Mouse (Mus musculus) hindlimb bud, embryonic 11.5 days (tissue): Measurements from ENCODE around the gene Gckr.

Experiments used
- DNase-seq: peaks from one replicate; pipeline ENCODE4 v3.0.0-alpha.2; 2012; ENCODE audit warnings: low read depth, low spot score; ENCODE audit errors: extremely low spot score

Gckr gene

DNA sequence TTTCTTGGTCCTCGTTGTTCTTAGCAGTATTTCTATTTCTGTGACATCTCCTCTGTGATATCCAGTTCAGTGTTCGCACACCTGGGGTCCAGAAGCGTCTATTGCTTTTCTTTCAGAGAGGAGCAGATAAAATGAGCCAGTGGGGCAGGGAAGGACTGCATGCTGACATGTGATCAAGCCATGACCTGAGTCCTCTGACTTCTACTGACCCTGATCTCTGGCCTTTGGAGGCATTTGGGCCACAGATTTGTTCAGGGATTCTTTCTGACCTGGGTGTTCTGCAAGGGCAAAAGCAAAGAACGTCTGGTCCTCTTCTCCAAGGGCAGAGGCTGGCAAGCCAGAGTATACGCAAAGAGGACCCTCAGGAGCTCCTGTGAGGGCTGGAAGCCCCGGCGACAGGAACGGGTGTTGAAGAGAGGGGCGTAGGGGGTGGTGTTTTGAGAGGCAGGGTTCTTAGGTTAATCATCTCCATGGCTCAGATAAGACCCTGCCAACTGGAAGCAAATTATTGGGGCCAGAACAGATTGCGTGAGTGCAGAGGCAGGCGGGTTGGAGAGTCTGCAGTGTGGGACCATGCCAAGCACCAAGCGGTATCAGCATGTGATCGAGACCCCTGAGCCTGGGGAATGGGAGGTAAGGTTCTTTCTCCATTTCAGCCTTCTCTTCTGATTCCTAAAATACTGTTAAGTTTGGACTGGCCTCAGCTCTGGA, at the start of gene Gckr:
TSS of gene Gckr (plus strand) at position 397 of the 711 bp plus-strand sequence.
- no peak for DNase-seq

- no peak for DNase-seq
These were observed 46.5 kb upstream of the Gckr start for GRCm38 (mm10) chr5:31250716-31251115.

DNA sequence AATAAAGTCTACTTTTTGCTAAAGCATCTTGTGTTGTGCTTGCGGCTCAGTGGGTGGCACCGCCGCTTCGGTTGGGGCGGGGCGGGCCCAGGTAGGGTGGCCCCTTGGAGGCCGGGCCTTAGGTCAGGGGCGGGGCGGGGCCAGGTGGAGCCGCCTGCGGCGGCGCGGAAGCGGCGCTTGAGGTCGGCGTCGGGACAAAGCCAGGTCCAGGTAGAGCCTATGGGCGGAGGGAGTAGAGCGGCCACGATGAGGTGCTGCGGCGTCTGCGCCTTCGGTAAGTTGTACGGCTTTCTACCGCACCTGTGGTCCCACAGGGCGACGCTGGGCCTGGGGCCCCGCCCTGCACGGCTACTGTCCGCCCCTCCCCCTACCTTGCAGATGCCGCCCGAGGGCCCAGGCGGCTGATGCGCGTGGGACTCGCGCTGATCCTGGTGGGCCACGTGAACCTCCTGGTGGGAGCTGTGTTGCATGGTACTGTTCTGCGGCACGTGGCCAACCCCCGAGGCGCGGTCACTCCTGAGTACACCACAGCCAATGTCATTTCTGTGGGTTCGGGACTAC, 45.6 kb upstream of the Gckr start, which contains the start of gene Krtcap3:
TSS of gene Krtcap3 (plus strand) at position 151 of the 561 bp plus-strand sequence.
- no peak for DNase-seq

- no peak for DNase-seq
These were observed 45.1 kb upstream of the Gckr start for GRCm38 (mm10) chr5:31252151-31252550.

GRCm38 (mm10) chr5:31252795-31253545, 44.3 kb upstream of the Gckr start:
- no peak for DNase-seq

GRCm38 (mm10) chr5:31253806-31254205, 43.4 kb upstream of the Gckr start:
- DNase-seq: no peak

- no peak for DNase-seq
These were observed 42.8 kb upstream of the Gckr start for GRCm38 (mm10) chr5:31254452-31254851.

- no peak for DNase-seq
These were observed 42.3 kb upstream of the Gckr start for GRCm38 (mm10) chr5:31254901-31255300.

- no peak for DNase-seq
These were observed 41.9 kb upstream of the Gckr start for GRCm38 (mm10) chr5:31255381-31255780.

- DNase-seq: no peak
These were observed 41.3 kb upstream of the Gckr start for GRCm38 (mm10) chr5:31255971-31256370.

DNA sequence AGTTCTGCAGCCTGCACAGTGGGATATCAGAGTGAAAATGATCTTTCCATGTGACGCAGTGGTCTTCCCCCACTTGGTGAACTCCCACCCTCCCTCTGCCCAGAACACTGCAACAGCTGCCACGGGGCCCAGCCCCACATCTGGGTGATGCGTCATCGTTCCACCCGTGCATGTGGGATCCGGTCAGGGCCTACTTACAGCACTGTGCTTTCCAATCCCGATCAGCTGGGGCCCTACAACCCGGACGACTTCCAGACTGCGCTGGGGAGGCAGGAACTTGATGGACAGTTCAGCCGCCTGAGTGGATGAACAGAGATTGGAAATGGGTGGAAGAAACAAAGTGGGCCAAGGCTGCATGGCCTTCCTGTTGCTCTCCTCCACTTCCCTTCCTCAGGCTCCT, 39.6 kb upstream of the Gckr start:
- no peak for DNase-seq

DNA sequence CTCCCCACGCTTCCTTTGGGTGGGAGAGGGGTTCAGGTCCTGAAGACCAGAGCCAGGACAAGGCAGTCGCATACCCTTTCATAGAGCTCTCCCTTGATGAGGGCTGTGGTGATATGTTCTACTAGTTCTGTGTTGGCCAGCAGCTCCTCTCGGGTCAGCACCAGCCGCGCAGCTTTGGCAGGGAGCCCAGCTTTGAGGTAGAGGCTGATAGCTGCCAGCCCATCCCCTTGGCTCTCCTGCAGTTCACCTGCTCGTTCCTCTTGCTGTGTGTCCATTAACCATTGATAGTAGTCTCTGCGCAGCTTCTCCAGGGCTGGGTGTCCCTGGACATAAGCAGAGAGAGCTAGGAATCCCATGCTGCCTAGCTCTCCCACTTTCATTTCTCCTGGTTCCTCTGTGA, 31.1 kb upstream of the Gckr start:
- no peak for DNase-seq

- no peak for DNase-seq
These were observed 29.6 kb upstream of the Gckr start for GRCm38 (mm10) chr5:31267686-31268085.

GRCm38 (mm10) chr5:31273018-31273417, 24.2 kb upstream of the Gckr start:
- DNase-seq: no peak

- DNase-seq: no peak
These were observed 17.8 kb upstream of the Gckr start for GRCm38 (mm10) chr5:31279245-31279988.

DNA sequence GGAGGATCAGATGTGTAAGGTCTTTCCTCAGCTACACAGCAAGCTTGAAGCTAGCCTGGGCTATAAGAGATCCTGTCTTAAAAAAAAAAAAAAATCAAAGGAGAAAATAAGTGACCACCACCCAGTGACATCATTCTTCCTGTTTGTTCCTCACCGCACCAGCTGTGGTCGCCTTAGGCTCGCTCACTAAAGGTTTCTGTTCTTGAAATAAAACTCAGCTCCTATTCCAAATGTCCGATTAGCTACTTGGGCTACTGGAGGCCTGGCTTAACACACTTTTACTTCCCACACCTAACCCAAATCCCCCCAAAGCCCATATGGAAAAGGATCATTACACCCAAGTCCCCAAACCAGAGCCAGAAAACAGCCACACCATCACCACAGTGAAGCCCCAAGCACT, 9.0 kb upstream of the Gckr start:
- DNase-seq: no peak

- DNase-seq: no peak
These were observed 8.6 kb upstream of the Gckr start for GRCm38 (mm10) chr5:31288655-31289054.

GRCm38 (mm10) chr5:31289626-31290230, 7.5 kb upstream of the Gckr start:
- no peak for DNase-seq

GRCm38 (mm10) chr5:31290521-31291360, 6.5 kb upstream of the Gckr start, which contains the start of gene Ift172:
Gene Ift172 (minus strand): TSS chr5:31291116.
- peak; percentile 99 for DNase-seq

GRCm38 (mm10) chr5:31291361-31291688, 5.9 kb upstream of the Gckr start:
- no peak for DNase-seq
